Mouse (Mus musculus): Measurements from ENCODE around the gene Rgmb.

The Rgmb gene

DNA sequence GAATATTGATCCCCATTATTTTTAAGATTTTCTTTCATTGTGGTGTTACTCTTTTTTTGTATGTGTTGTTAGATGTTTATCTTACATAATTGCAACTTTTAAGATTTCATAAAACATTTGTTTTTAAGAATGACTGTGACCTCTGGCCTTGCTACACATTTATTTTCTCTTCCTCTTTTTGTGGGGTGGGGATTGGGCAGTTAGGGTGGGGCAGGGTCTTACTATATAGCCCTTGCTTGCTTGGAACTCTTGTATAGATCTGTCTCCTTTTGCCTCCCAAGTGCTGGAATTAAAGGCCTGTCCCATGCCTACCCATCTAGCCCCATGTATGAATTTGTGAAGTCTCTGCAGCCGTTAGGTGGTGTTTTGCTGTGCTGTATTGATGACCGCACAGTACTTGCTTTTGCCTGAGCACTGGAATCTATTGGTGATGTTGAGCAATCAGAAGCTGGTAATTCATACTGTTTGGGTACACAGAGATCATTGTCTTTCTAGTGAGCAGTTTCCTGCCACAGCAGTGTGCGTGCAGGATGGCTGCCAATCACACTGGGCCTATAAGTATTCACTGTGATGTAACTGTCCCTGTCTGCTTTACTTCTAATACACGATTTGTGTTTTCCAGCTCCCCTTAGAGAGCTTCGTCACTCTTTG lies 56.1 kb downstream of the Rgmb start:
- no peak for DNase-seq

DNA sequence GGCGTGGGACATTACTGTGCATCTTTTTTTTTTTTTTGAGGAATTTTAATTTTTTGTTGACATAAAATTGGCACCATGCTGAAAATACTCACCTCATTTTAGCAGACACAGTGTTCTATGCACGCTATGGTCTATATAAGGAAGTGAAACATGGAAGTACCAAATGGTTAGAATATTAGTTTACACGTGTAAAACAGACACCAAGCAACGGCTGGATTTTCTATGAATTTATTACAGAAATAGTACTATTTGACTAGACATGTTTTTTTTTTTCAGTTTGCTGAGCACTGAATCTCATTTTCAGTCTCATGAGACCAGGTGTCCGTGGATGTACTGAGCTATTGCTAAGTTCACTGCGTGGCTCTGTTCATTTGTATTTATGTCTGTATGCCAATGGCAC lies 56.9 kb downstream of the Rgmb start:
- no peak for DNase-seq

DNA sequence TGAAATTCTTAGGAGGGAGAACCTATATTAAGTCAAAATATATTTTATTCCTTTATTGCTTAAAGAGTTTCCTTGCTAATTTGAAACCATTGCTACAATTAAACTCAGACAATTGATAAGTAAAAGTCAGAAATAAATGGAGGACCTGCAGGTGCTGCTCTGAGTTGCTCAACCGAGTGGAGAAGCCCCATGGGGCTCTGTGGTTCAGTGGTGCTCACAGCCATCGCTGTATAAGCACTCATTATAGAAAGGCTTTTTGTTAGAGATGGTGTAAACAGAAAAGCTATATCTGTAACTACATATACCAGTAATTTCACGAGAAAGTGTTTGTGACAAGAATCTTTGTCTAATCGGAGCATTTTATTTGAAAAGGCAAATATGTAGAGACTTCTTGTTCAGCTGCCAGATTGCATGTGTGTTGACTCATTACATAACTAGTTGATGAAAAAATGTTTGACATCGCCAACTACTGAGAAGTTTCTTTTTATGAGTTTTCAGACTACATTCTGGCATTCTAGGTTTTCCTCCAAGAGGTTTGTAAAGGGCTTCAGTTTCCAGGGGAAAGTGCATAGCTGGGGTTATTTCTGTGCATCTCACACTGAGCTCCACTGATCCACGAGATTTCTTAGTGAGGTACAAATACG lies 61.6 kb downstream of the Rgmb start:
- no peak for DNase-seq

DNA sequence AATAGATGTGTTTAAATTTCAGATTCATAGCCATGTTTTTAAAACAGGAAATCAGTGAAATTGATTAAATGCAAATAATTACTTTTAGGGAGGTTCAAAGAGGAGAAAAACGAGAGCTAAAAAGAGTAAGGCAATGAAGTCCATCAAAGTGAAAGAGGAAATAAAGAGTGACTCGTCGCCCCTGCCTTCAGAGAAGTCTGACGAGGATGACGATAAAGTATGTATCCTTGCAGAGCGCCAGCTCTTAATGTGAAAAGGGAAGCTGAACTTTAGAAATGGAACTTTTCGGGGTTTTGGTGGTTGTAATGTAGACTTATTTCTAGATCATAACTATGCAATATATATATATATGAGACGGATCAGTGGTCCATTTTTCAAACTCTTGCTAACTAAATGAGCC lies 69.6 kb downstream of the Rgmb start:
- no peak for DNase-seq
